Mouse (Mus musculus): ENCODE results near the gene Gid8.

DNA sequence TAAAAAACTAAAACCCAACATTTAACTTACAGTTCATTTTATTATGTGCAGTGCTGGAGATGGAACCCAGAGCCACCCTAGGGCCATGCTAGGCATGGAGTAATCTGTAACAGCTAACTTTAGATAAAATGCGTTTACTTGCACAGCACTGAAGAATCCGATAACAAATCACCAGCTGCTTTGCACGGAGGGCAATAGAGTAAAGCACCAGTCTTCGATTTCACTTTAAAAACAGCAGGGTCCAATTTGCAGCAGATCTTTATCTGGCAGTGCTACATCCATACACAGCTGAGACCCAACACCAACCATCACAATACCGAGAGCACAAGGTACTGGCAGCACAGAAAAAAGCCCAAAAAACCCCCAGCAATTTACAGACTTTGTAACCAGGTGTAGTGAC is 6.7 kb upstream of the Gid8 start:
- no peak for TF ChIP-seq CTCF (IDR thresholded peaks at IDR 0.05)
- TF ChIP-seq EP300 (IDR thresholded peaks at IDR 0.05): no peak

Data from lung, postnatal 0 days (tissue).